Mouse (Mus musculus) embryonic facial prominence, embryonic 12.5 days (tissue): Measurements from ENCODE around the gene Bcl2l13. TPM values are rescaled to one million over a fixed set of nuclear protein-coding genes. Genes with fewer than 3 reads are reported as not detected.
"Not testable (repeated sequence)": the region's sequence is repeated elsewhere in the genome, so short reads cannot be mapped to it uniquely, and the experiment has no call there.

Experiments used
- ATAC-seq: fragments of 200-750 bp; cut with Nextera tagmentation; 2 replicates; pipeline ENCODE4 v1.8.0; 2017; ENCODE audit not compliant: insufficient number of reproducible peaks, insufficient read depth, low FRiP score, low TSS enrichment
- H3K27ac ChIP-seq: fragments of 300-500 bp; sonication (generic); 2 replicates; pipeline ENCODE4 v1.5.1; 2016; ENCODE audit warnings: mild to moderate bottlenecking
- H3K27me3 ChIP-seq: fragments of 300-500 bp; sonication (generic); 2 replicates; pipeline ENCODE4 v1.6.1; 2016; ENCODE audit warnings: mild to moderate bottlenecking, moderate library complexity
- H3K36me3 ChIP-seq: fragments of 300-500 bp; sonication (generic); 2 replicates; pipeline ENCODE4 v1.6.1; 2016; ENCODE audit warnings: mild to moderate bottlenecking
- H3K4me1 ChIP-seq: fragments of 300-500 bp; sonication (generic); 2 replicates; pipeline ENCODE4 v1.6.1; 2016
- H3K4me2 ChIP-seq: fragments of 300-500 bp; sonication (generic); replicated peaks from 2 replicates; pipeline ENCODE4 v1.6.1; 2016; ENCODE audit warnings: mild to moderate bottlenecking, moderate library complexity
- H3K4me3 ChIP-seq: fragments of 300-500 bp; sonication (generic); 2 replicates; pipeline ENCODE4 v1.5.1; 2016; ENCODE audit warnings: mild to moderate bottlenecking
- H3K9ac ChIP-seq: fragments of 300-500 bp; sonication (generic); 2 replicates; pipeline ENCODE4 v1.6.1; 2016; ENCODE audit warnings: mild to moderate bottlenecking, moderate library complexity
- H3K9me3 ChIP-seq: fragments of 300-500 bp; sonication (generic); 2 replicates; pipeline ENCODE4 v1.6.1; 2016; ENCODE audit warnings: mild to moderate bottlenecking, moderate library complexity
- WGBS: fragments of 180-500 bp; shearing (Covaris S2); methylation state at CpG from one replicate; pipeline ENCODE4 v1.1.7; 2016; 5-methylcytosine and 5-hydroxymethylcytosine counted together
- polyA plus RNA-seq: library from polyadenylated mRNA; unstranded; fragments of >200 nt; fragmentation: Nextera tagmentation; extraction: Ambion mirVana; gene quantifications from 2 replicates; pipeline ENCODE4 v1.2.1, GENCODE M21; 2016

The Bcl2l13 gene
- polyA plus RNA-seq, 1 experiment from 2014 or later, result 37.1 TPM

- peaks cover 3% of the 10 kb centered on the region; the same call in 1 of the 2 replicates for H3K4me1 ChIP-seq
- H3K27me3 ChIP-seq, result no peaks in the 10 kb centered on the region
- no peaks in the 10 kb centered on the region for H3K36me3 ChIP-seq
- H3K4me3 ChIP-seq, result no peak overlapping the region
- no peak overlapping the region for H3K4me2 ChIP-seq
- WGBS, result 76% methylated on average over 4 of the region's 4 CpGs
- no peak overlapping the region for H3K9ac ChIP-seq
- no peaks in the 10 kb centered on the region for H3K9me3 ChIP-seq
- ATAC-seq, result no peak
- no peak overlapping the region for H3K27ac ChIP-seq
Measured at GRCm38 (mm10) chr6:120832097-120832496, 3.9 kb upstream of the Bcl2l13 start.

- Histone ChIP-seq H3K4me3 (no peak overlapping the region), H3K9ac (no peak overlapping the region), H3K9me3 (no peaks in the 10 kb centered on the region), H3K36me3 (0 out of 2 replicates have a peak, but pooled peaks cover 3% of the 10 kb centered on the region), H3K27ac (no peak overlapping the region), H3K4me1 (peaks cover 5% of the 10 kb centered on the region; the same call in 1 of the 2 replicates), H3K27me3 (no peaks in the 10 kb centered on the region), H3K4me2 (no peak overlapping the region)
- 86% methylated on average over 4 of the region's 4 CpGs for WGBS
- no peak for ATAC-seq
Measured at GRCm38 (mm10) chr6:120834766-120835321, 1.2 kb upstream of the Bcl2l13 start.

GRCm38 (mm10) chr6:120836389-120837151 lies 558 bp downstream of the Bcl2l13 start:
- H3K9me3 ChIP-seq, result no peaks in the 10 kb centered on the region
- H3K36me3 ChIP-seq, result 0 out of 2 replicates have a peak, but pooled peaks cover 7% of the 10 kb centered on the region
- ATAC-seq, result peak; percentile 83; the same call in 1 of the 2 replicates
- WGBS, result 3% methylated on average over 37 of the region's 37 CpGs
- peak overlapping the region; percentile 95 for H3K9ac ChIP-seq
- H3K4me1 ChIP-seq, result peaks cover 5% of the 10 kb centered on the region; the same call in 1 of the 2 replicates
- H3K27ac ChIP-seq, result peak overlapping the region; percentile 96
- peak overlapping the region; percentile 95 for H3K4me3 ChIP-seq
- peak overlapping the region; percentile 73 for H3K4me2 ChIP-seq
- no peaks in the 10 kb centered on the region for H3K27me3 ChIP-seq

GRCm38 (mm10) chr6:120837152-120837530 lies 1.1 kb downstream of the Bcl2l13 start:
- no peaks in the 10 kb centered on the region for H3K9me3 ChIP-seq
- 0 out of 2 replicates have a peak, but pooled peaks cover 7% of the 10 kb centered on the region for H3K36me3 ChIP-seq
- peak overlapping the region; percentile 95 for H3K9ac ChIP-seq
- peak overlapping the region; percentile 95 for H3K4me3 ChIP-seq
- WGBS, result 83% methylated on average over 1 of the region's 1 CpGs
- ATAC-seq, result no peak
- peaks cover 5% of the 10 kb centered on the region; the same call in 1 of the 2 replicates for H3K4me1 ChIP-seq
- no peak overlapping the region for H3K27ac ChIP-seq
- peak overlapping the region; percentile 73 for H3K4me2 ChIP-seq
- no peaks in the 10 kb centered on the region for H3K27me3 ChIP-seq

- WGBS, result 95% methylated on average over 7 of the region's 7 CpGs
- no peak overlapping the region for H3K4me3 ChIP-seq
- ATAC-seq, result no peak
Measured at GRCm38 (mm10) chr6:120840258-120840657, 4.2 kb downstream of the Bcl2l13 start.

GRCm38 (mm10) chr6:120841754-120842153 lies 5.7 kb downstream of the Bcl2l13 start:
- no peak overlapping the region for H3K27ac ChIP-seq
- H3K9ac ChIP-seq, result no peak overlapping the region
- H3K4me3 ChIP-seq, result no peak overlapping the region
- no peak overlapping the region for H3K4me2 ChIP-seq
- H3K27me3 ChIP-seq, result no peaks in the 10 kb centered on the region
- no peaks in the 10 kb centered on the region for H3K9me3 ChIP-seq
- peaks cover 5% of the 10 kb centered on the region; the same call in 1 of the 2 replicates for H3K4me1 ChIP-seq
- 97% methylated on average over 5 of the region's 5 CpGs for WGBS
- ATAC-seq, result no peak
- H3K36me3 ChIP-seq, result 0 out of 2 replicates have a peak, but pooled peaks cover 7% of the 10 kb centered on the region

More at GRCm38 (mm10) chr6:120840258-120840657, 4.2 kb downstream of the Bcl2l13 start:
- H3K9ac ChIP-seq, result no peak overlapping the region
- no peak overlapping the region for H3K27ac ChIP-seq
- H3K36me3 ChIP-seq, result 0 out of 2 replicates have a peak, but pooled peaks cover 7% of the 10 kb centered on the region
- H3K4me2 ChIP-seq, result no peak overlapping the region
- no peaks in the 10 kb centered on the region for H3K27me3 ChIP-seq
- H3K4me1 ChIP-seq, result peaks cover 5% of the 10 kb centered on the region; the same call in 1 of the 2 replicates
- no peaks in the 10 kb centered on the region for H3K9me3 ChIP-seq

GRCm38 (mm10) chr6:120850720-120851119 lies 14.7 kb downstream of the Bcl2l13 start:
- H3K4me2 ChIP-seq, H3K27ac ChIP-seq, H3K9me3 ChIP-seq, H3K27me3 ChIP-seq, ATAC-seq, H3K9ac ChIP-seq, H3K4me3 ChIP-seq, H3K4me1 ChIP-seq: not testable (repeated sequence)
- H3K36me3 ChIP-seq, result peaks cover 38% of the 10 kb centered on the region

GRCm38 (mm10) chr6:120854413-120854812 lies 18.4 kb downstream of the Bcl2l13 start:
- Histone ChIP-seq H3K27me3 (no peaks in the 10 kb centered on the region), H3K9me3 (no peaks in the 10 kb centered on the region), H3K4me2 (no peak overlapping the region), H3K4me3 (no peak overlapping the region), H3K4me1 (no peaks in the 10 kb centered on the region), H3K36me3 (peaks cover 26% of the 10 kb centered on the region), H3K9ac (no peak overlapping the region), H3K27ac (no peak overlapping the region)
- ATAC-seq, result no peak
- 89% methylated on average over 10 of the region's 10 CpGs for WGBS

GRCm38 (mm10) chr6:120858217-120858711 lies 22.3 kb downstream of the Bcl2l13 start:
- peaks cover 32% of the 10 kb centered on the region for H3K36me3 ChIP-seq
- H3K9ac ChIP-seq, result no peak overlapping the region

GRCm38 (mm10) chr6:120860079-120860478 lies 24.1 kb downstream of the Bcl2l13 start:
- peaks cover 27% of the 10 kb centered on the region for H3K36me3 ChIP-seq
- 96% methylated on average over 3 of the region's 3 CpGs for WGBS
- H3K9ac ChIP-seq, result no peak overlapping the region
- H3K27me3 ChIP-seq, result no peaks in the 10 kb centered on the region
- ATAC-seq, result no peak
- no peak overlapping the region for H3K4me3 ChIP-seq
- H3K27ac ChIP-seq, result no peak overlapping the region
- no peak overlapping the region for H3K4me2 ChIP-seq
- no peaks in the 10 kb centered on the region for H3K9me3 ChIP-seq
- H3K4me1 ChIP-seq, result no peaks in the 10 kb centered on the region

More at GRCm38 (mm10) chr6:120858217-120858711, 22.3 kb downstream of the Bcl2l13 start:
- H3K4me1 ChIP-seq, result no peaks in the 10 kb centered on the region
- H3K4me2 ChIP-seq, result no peak overlapping the region
- no peak overlapping the region for H3K4me3 ChIP-seq
- peak; percentile 80 for ATAC-seq
- no peak overlapping the region for H3K27ac ChIP-seq
- no peaks in the 10 kb centered on the region for H3K27me3 ChIP-seq
- 71% methylated on average over 8 of the region's 8 CpGs for WGBS
- no peaks in the 10 kb centered on the region for H3K9me3 ChIP-seq

- ATAC-seq, result no peak
- Histone ChIP-seq H3K9me3 (no peaks in the 10 kb centered on the region), H3K27ac (no peak overlapping the region), H3K4me2 (no peak overlapping the region), H3K4me1 (no peaks in the 10 kb centered on the region), H3K9ac (no peak overlapping the region), H3K27me3 (no peaks in the 10 kb centered on the region), H3K36me3 (peaks cover 9% of the 10 kb centered on the region; the same call in 1 of the 2 replicates), H3K4me3 (no peak overlapping the region)
- WGBS, result 86% methylated on average over 9 of the region's 9 CpGs
Measured at GRCm38 (mm10) chr6:120866051-120866814, 30.2 kb downstream of the Bcl2l13 start.
